Mouse (Mus musculus) gonadal fat pad, adult 2 months (tissue): ENCODE results near the gene Olfr519. TPM values are rescaled to one million over a fixed set of nuclear protein-coding genes. Genes with fewer than 3 reads are reported as not detected.

ENCODE experiments used
- DNase-seq: peaks from one replicate; pipeline ENCODE4 v3.0.0-alpha.2; 2012; ENCODE audit warnings: low read depth
- polyA plus RNA-seq: library from polyadenylated mRNA; depleted of rRNA; stranded (reverse); fragments of >200 nt; gene quantifications from 2 replicates; pipeline ENCODE4 v1.2.3, GENCODE M21; 2012; rRNA removed

The Olfr519 gene
- polyA plus RNA-seq = not detected in 2 replicates

DNA sequence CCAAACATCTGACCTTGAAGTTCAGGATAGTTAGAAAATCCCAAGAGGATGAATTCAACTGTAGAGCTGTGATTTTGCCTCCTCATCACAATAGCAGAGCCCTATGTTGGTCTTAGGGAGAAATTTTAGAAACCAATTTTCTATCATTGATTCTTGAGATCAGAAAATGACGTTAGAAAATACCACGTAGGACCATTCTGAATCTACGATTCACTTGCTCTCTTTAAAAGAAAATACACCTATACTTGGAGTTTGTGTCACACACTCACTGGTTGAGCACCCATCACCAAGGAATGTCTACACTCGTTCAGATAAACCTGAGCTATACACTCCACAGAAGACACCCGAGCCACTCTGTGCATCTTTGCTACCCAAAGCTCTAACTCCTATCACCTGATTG is at the start of gene Olfr519:
TSS of gene Olfr519 (minus strand) at position 101 of the 400 bp plus-strand sequence.
- DNase-seq = no peak

DNA sequence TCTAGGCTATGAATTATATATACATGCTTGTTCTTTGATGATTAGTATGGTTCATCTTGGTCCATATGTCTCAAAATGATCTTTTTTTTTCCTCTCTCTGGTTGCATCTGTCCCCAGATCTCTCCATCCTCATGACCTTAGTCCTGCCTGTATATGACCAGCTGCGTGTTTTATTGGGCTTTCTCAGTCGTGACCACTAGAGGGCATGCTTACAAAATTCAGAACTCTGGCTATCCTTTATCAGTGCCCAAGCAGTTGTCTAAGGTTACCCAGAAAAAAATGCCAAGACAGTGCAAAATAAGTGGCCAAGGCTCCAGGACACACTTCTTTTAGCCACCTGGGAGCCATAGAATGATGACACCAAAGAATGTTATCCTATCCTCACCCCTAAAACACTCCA is 49.8 kb upstream of the Olfr519 start:
- DNase-seq = no peak

DNA sequence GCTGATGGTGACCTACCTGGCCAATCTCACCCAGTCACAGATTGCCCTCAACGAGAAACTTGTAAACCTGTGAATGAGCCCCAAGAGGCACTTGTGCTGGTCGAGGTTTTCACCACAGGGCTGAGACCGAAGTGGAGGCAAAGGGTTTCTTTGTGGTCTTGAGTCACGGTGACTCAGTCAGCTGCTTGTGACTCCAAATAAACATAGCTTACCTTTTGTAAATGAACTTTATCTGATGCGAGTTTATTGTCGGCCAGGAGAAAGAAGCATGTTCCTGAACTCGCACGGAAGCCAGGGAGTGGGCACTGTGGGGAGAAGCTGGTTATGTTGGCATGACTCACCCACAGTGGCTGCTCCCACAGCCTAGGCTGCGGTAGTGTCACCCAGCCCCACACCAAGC is 47.2 kb upstream of the Olfr519 start:
- no peak for DNase-seq

DNA sequence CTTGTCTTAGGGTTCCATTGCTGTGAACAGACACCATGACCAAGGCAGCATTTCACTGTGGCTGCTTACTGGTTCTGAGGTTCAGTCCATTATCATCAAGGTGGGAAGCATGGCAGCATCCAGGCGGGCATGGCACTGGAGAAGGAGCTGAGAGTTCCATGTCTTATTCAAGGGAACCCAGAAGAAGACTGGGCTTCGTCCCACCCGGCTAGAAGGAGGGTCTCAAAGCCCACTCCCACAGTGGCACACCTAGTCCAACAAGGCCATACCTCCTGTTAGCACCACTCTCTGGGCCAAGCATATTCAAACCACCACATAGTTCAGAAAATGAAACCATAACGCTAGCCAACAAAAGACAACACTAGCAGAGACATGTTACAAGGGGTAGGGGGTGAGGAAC is 42.4 kb upstream of the Olfr519 start:
- no peak for DNase-seq

DNA sequence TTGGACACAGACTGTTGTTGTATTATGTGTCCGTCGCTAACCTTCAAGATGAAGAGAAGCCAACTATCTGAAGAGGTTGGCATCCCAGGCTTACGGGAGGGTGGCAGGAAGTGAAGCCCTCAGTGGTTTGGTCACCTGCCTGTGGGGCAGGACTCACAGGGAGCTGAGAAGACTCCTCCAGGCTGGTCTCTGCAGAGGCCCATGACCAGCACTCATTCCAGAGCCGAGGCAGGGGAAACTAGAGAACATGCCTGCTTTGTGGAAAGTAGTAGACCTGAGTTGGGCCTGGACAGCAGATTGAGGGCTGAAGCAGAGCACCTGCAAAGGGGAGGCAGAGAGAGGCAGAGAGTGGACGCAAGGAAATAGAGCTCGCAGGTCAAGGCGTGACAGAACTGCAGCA is 41.2 kb upstream of the Olfr519 start:
- no peak for DNase-seq

DNA sequence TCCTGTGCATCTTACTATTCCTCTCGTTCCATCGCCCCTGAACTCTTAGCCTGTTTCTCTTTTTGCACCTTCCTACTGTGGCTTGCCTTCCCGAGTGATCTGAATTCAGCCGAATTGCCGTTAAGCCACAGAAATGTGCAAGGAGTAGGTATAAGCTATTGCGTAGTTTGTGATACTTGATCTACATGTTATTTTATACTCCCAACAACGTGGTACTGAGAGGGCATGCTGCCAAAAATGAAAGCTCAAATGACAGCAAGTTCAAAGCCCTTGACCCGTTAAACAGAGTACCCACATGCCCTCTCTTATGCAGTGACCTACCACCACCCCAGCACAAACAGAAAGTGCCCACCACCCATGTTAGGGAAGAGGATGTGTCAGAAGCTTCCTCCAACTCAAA is 40.6 kb upstream of the Olfr519 start:
- DNase-seq = no peak

DNA sequence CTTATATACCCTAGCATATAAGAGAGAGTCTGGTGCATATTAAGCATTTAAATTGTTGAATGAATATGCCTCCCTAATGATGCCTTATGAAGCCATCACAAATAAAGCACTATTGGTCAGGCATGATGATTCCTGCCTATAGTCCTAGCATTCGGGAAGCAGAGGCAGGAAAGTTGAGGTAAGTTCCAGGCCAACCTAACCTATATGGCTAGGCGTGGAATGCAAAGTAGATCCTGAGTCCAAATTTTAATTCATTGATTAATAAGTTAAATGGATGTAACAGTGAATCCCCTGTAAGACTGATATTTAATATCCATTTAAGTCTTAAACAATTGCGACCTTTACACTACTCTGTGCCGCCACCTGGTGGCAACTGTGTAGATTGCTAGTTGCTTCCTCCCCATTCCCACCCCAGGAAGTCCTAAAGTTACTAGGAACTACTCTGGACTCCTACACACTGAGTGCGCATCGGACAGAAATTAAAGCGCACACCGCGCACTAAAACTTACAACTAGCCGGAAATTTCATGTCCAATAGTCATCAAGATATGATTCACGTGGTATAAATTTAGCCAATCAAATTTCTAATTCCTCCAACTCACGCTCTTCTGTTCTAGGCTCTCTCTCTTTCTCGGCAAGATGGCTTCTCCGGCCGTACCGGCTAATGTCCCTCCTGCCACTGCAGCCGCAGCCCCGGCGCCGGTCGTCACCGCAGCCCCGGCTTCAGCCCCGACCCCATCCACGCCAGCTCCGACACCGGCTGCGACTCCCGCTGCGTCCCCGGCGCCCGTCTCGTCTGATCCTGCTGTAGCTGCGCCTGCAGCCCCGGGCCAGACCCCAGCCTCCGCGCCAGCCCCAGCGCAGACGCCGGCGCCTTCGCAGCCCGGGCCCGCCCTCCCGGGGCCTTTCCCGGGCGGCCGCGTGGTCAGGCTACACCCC is 39.8 kb upstream of the Olfr519 start, which contains the start of gene Eif3f:
TSS of gene Eif3f (plus strand) at position 624 of the 938 bp plus-strand sequence.
- DNase-seq = peak; percentile 96

- DNase-seq = no peak
These were observed 35.6 kb upstream of the Olfr519 start, which contains the start of gene Nlrp10 for GRCm38 (mm10) chr7:108929726-108930393. Gene Nlrp10 (minus strand): TSS chr7:108930178.

DNA sequence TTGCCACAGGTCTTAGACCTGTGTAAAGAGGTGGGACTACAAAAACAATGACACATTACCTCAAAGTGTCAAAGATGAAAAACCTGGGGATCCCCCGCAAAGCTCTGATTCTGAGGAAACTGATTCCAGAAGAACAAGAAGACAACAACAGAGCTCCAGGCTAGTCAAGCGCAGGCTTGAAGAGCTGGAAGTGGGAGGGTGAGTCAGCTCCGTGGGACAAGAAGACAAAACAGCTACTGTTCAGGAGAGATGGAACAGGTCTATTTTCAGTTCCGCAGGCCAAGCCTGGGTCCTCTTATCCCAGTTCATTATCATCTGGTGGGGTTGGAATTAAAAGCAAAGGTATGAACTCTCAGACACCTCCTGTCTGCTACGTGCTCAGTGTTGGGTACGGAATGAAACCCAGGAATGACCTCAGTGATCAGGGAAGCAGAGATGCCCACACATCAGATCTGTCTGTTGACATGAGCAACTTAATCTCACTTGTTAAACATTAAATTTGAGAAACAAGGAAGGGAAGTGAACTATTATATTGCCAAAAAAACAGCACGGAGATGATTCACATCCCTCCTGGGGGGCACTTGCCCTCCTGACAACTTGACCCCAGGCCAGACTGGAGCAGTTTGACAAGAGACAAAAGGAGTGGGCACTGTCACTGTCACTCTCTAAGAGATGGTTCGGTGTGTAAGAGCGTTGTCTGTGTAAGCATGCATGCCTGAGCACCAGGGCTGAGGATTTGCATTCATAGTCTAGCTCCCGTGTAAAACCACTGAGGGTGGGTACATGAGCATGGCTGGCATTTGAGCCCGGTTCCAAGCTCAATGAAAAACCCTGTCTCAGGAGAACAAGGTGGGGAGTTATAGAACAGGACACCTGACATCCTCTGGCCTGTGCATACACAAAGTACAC is 34.3 kb upstream of the Olfr519 start:
- peak; percentile 45 for DNase-seq

DNA sequence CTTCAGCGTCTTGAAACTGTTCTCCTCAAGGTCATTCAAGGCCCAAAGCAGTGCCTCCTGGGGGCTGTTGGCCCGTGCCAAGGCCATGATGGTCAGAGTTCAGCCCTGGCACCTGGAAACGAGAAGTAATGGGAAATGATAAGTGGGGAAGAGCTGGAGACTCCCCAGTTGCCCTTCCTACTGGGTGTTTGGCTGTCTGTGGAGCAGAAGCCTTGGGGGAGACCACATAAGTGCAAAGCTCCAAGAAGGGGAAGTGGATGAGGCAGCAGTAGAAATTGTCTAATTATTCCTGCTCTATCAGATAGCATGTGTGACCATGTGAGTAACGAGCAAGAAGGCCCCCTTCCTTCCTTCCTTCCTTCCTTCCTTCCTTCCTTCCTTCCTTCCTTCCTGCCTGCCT is 32.8 kb upstream of the Olfr519 start:
- no peak for DNase-seq

DNA sequence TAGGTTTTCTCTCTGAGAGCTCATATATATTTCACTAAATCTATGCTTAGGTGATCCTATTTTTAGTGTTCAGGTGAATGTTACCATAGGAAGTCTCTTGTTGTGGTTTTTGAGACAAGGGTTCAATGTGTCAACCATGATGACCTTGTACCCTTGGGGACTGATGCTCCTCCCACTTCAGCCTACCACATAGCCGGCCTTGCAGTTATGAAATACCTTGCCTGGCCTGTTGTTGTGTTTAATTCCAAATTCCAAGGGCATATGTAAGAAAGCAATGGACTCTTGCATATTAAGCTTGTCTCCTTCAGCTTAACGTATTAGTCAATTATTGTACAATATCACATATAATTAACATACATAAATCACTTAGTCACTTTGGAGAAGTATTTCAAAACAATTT is 9.7 kb upstream of the Olfr519 start:
- no peak for DNase-seq

DNA sequence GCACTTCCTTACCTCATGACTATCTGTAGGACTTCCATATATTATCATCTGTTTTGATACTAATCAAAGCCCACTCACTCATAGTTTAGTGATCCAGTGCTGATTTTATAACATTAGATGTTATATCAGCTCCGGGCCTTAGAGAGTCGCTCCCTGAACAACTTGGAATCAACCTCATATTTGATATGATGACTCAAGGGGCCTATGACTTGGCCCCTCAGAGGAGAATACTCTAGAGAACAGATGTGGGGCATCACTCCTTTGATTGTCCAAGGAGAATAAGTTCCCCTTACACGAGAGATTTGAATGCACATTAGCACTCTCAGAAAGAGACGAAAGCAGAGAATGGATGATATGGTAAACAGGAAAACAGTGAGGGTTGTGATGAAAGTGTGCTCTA is 9.3 kb downstream of the Olfr519 start, which contains the start of gene Olfr518:
TSS of gene Olfr518 (minus strand) at position 101 of the 400 bp plus-strand sequence.
- no peak for DNase-seq

DNA sequence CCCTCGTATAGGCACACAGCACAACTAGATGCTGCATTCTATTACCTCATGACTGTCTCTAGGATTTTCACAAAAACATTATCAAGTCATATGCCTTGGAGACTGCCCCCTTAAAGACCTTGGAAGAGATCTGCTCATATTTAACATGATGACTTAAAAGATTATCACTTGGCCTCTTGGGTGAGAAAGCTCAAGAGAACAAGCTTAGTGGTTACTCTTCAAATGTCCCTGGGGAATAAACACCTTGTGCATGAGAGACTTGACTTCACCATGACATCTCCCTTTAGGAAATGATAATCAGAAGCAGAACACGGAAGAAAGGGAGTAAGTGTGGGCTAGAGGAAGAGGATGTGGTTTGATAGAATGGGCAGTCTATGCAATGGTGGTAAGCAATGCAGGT is 21.9 kb downstream of the Olfr519 start, which contains the start of gene Olfr517:
TSS of gene Olfr517 (minus strand) at position 101 of the 400 bp plus-strand sequence.
- DNase-seq = no peak

GRCm38 (mm10) chr7:108850429-108850828 is 43.8 kb downstream of the Olfr519 start, which contains the start of gene Olfr516:
Gene Olfr516 (minus strand): TSS chr7:108850529.
- no peak for DNase-seq

Other genes starting within 250 kb of the Olfr519 start
- not detected in 2 replicates for gene Olfr509, start 242.5 kb downstream of the Olfr519 start, polyA plus RNA-seq
- gene Olfr510, start 228.0 kb downstream of the Olfr519 start, polyA plus RNA-seq = not detected in 2 replicates
- gene Olfr512, start 181.1 kb downstream of the Olfr519 start, polyA plus RNA-seq = not detected in 2 replicates
- gene Olfr513, start 143.4 kb downstream of the Olfr519 start, polyA plus RNA-seq = not detected in 2 replicates
- not detected in 2 replicates for gene Olfr514, start 68.4 kb downstream of the Olfr519 start, polyA plus RNA-seq
- gene Olfr516, start 43.9 kb downstream of the Olfr519 start, polyA plus RNA-seq = not detected in 2 replicates
- gene Olfr517, start 22.0 kb downstream of the Olfr519 start, polyA plus RNA-seq = not detected in 2 replicates
- gene Olfr518, start 9.4 kb downstream of the Olfr519 start, polyA plus RNA-seq = not detected in 2 replicates
- 0.31 and 0.34 TPM in 2 replicates for gene Nlrp10, start 35.8 kb upstream of the Olfr519 start, polyA plus RNA-seq
- gene Eif3f, start 40.0 kb upstream of the Olfr519 start, polyA plus RNA-seq = 96.4 and 177 TPM in 2 replicates
- 0.20 and 0.49 TPM in 2 replicates for gene Tub, start 55.9 kb upstream of the Olfr519 start, polyA plus RNA-seq
- 1.3 and 2.1 TPM in 2 replicates for gene Ric3, start 188.9 kb upstream of the Olfr519 start, polyA plus RNA-seq